Mouse (Mus musculus) MEL-GATA-1-ER (cell line): Measurements from ENCODE around the gene Pitx1.

Source experiments
- DNase-seq: peaks from one replicate; pipeline ENCODE4 v3.0.0-alpha.2; 2012; ENCODE audit warnings: low read depth; ENCODE audit errors: extremely low read depth

The Pitx1 gene

GRCm38 (mm10) chr13:55836142-55836625, at the start of gene Pitx1:
Pitx1 (minus strand) TSS chr13:55836192.
- no peak for DNase-seq

GRCm38 (mm10) chr13:55881431-55882202, 45.6 kb upstream of the Pitx1 start:
- DNase-seq = no peak

GRCm38 (mm10) chr13:55878353-55878752, 42.4 kb upstream of the Pitx1 start:
- DNase-seq = no peak

- DNase-seq = no peak
These were observed 35.4 kb upstream of the Pitx1 start for GRCm38 (mm10) chr13:55871410-55871809.

GRCm38 (mm10) chr13:55870001-55870400, 34.0 kb upstream of the Pitx1 start:
- no peak for DNase-seq

- DNase-seq = no peak
These were observed 31.6 kb upstream of the Pitx1 start for GRCm38 (mm10) chr13:55867540-55868103.

- DNase-seq = no peak
These were observed 24.5 kb upstream of the Pitx1 start for GRCm38 (mm10) chr13:55860483-55860882.

- DNase-seq = no peak
These were observed 22.5 kb upstream of the Pitx1 start for GRCm38 (mm10) chr13:55858463-55858862.

GRCm38 (mm10) chr13:55855793-55856192, 19.8 kb upstream of the Pitx1 start:
- no peak for DNase-seq

- DNase-seq = no peak
These were observed 16.2 kb upstream of the Pitx1 start for GRCm38 (mm10) chr13:55852205-55852604.

- DNase-seq = no peak
These were observed 14.7 kb upstream of the Pitx1 start for GRCm38 (mm10) chr13:55850726-55851125.

- DNase-seq = no peak
These were observed 12.7 kb upstream of the Pitx1 start for GRCm38 (mm10) chr13:55848604-55849190.

GRCm38 (mm10) chr13:55847805-55848204, 11.8 kb upstream of the Pitx1 start:
- DNase-seq = no peak

- peak; percentile 6 for DNase-seq
These were observed 7.7 kb upstream of the Pitx1 start for GRCm38 (mm10) chr13:55843700-55844099.

- no peak for DNase-seq
These were observed 4.2 kb upstream of the Pitx1 start for GRCm38 (mm10) chr13:55840223-55840622.

- DNase-seq = no peak
These were observed 1.1 kb upstream of the Pitx1 start for GRCm38 (mm10) chr13:55836786-55837780.

- no peak for DNase-seq
These were observed 369 bp downstream of the Pitx1 start for GRCm38 (mm10) chr13:55835548-55836097.

GRCm38 (mm10) chr13:55834667-55835066, 1.3 kb downstream of the Pitx1 start:
- no peak for DNase-seq

- no peak for DNase-seq
These were observed 2.1 kb downstream of the Pitx1 start for GRCm38 (mm10) chr13:55833921-55834320.

GRCm38 (mm10) chr13:55832602-55833001, 3.4 kb downstream of the Pitx1 start:
- DNase-seq = no peak

GRCm38 (mm10) chr13:55831722-55832160, 4.3 kb downstream of the Pitx1 start:
- no peak for DNase-seq
